Mouse (Mus musculus): ENCODE measurements around the gene Wfdc3. TPM values are rescaled to one million over a fixed set of nuclear protein-coding genes. Genes with fewer than 3 reads are reported as not detected.

The Wfdc3 gene
- total RNA-seq, 2 experiments from 2014 or later: not detected

DNA sequence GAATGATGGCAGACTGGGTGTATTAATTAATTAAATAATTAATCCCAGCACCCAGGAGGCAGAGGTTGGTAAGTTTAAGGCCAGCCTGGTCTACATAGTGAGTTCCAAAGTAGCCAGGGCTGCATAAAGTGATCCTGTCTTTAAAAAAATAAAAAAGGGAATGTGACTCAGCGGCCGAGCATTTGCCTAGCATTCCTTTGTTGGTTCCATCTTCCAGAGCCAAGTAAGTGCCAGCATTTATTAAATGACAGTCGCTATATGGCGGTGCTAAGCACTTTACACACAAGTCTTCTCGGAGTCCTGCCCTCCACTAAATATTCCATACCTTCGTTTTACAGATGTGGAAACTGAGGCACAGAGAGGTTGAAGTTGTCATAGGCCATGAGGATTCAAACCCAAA, 30.4 kb upstream of the Wfdc3 start:
- no peak for DNase-seq (ENCODE audit: low spot score)

DNA sequence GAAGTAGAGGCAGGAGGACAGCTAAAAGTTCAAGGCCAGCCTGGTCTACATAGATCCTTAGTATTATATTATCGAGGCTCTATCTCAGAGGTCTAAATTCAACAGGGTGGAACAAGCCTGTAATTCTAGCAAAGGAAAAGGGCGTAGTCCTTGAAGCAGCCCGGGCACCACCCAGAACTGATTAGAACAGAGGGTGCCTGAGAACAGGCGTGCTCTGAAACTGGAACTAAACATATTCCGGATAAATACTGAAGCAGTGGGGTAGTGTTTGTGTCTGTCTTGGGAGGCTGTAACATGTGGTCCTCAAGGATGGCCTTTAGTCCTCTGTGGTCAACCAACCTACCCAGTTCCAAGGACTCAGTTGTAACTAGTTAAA, 28.2 kb upstream of the Wfdc3 start:
- no peak for DNase-seq (ENCODE audit: low spot score)

DNA sequence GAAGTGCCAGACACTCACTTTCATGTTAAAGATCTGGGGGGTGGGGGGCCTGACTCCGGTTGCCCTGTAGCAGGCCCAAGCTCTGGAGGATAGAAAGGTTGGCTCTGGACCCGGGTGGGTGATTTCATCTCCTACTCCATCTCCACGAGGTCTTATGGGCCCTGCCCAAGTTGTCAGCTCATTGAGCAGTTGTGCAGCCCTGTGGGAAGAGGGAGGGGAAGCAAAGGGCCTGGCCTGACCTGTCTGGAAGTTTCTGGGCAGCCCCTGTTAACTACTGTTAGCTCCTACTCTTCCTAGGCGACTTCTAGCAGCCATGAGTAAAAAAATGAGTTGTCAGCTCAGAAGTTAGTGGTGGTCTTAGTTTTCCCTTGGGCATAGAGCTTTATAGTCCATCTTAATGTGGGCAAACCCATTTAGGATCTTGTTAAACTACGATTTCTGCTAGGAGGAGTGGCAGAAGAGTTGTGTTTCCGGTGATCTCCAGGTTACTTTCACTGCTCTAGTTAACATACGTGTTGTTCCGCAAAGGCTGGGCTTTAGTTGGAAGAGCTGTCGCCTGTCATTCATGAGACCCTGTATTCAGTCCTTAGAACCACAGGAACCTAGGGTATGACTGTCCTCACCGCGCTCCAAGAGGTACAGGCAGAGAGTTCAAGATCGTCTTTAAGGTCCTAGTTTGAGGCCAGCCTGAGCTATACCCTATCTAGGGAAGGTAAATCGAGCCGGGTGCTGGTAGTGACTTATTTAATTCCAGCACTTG, 27.7 kb upstream of the Wfdc3 start:
- no peak for DNase-seq (ENCODE audit: low spot score)

DNA sequence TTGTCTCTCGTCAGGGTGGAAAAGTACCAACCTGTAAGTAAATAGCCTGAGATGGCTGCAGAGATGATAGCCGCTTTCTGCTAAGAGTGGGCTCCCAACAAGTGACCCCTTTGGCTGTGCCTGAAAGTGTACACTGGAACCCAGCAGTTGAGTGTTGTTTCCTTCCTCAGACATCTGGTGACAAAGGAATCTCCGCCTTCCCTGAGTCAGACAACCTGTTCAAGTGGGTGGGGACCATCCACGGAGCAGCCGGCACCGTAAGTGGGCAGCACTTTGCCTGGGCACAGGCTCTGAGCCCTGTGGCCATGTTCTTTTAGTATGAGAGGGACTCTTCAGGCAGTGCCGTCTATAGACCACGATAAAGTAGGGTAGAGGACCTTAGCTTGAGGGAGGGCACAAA, 25.4 kb upstream of the Wfdc3 start:
- no peak for DNase-seq (ENCODE audit: low spot score)

DNA sequence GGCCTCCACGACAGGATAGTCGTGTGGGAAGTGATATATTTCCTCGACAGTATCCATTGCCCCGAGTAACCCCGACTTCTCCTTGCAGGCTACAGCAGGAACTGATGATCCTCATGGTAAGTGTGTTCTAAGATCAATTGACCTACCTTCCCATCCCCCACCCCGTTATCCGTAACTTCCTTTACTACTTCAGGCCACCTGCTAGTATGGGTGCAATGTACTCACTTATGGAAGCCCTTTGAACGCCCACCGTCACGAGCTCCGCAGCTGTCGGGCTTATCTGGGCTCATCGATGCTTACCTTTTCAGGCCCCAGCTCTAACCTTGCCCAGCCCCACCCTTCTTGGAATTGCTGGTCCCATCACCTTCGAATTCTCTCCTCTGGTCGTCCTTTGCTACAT, 24.5 kb upstream of the Wfdc3 start:
- DNase-seq (ENCODE audit: low spot score): no peak

DNA sequence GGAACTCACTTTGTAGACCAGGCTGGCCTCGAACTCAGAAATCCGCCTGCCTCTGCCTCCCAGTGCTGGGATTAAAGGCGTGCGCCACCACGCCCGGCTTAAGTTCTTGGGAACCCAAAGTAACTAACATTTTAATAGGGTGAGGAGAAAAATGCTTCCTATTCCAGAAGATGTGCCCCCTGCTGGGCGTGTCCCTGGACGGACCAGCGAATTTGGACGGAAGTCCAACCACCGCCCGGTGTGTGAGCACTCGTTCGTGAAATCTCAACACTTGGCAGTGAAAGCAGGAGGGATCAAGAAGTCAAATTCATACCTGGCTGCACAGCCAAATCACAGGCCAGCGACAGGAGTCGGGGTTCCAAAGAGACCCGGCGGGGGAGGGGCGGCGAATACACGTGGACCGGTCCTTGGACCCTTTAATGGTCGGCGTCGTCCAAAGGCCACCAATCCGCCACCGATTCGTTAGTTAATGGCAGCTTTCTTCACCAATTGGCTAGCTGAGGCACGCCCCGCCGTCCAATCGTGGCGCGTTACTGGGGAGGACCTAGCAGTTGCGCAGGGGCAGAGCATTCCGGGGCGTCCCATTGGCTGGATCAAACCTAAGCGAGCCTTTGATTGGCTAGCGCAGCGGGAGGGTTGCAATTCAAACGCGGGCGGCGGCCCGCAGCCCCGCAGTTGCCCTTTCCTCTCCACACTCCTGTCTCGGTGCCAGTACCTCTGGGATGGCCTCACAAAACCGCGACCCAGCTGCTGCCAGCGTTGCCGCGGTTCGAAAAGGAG, 23.7 kb upstream of the Wfdc3 start, which contains the start of gene Ube2c:
Gene Ube2c (plus strand): TSS at position 641 of the 780 bp plus-strand sequence.
- DNase-seq (ENCODE audit: low spot score): peak; percentile 99

DNA sequence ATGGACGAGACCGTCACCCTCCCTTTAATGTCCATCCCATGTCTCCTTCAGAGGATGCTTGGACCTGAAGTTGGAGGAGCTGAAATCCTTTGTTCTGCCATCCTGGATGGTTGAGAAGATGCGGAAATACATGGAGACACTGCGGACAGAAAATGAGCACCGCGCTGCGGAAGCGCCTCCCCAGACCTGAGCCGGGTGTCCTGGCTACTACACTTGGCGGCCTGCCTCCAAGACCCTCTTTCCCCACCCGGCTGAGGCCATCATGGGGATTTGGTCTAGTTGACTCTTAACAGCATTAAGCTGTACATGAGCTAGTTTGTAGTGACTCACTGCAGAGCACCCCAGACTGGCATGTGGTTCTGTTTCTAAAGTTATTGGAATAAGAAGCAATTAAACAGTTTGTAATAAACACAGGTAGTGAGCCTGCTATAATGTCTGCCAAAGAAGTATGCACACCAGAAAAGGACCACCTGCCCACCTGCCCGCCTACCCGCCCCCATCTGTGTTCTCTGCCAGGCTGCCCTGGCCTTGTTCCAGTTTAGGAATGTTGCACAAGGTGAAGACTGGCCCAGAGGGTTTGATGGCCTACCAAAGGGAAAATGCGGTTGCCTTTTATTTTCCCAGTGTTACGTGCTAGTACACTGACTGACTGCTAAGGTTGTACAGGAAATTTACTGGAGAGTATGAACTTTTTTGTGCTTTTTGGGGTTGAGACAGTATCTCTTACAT, 22.2 kb upstream of the Wfdc3 start:
- DNase-seq (ENCODE audit: low spot score): no peak

DNA sequence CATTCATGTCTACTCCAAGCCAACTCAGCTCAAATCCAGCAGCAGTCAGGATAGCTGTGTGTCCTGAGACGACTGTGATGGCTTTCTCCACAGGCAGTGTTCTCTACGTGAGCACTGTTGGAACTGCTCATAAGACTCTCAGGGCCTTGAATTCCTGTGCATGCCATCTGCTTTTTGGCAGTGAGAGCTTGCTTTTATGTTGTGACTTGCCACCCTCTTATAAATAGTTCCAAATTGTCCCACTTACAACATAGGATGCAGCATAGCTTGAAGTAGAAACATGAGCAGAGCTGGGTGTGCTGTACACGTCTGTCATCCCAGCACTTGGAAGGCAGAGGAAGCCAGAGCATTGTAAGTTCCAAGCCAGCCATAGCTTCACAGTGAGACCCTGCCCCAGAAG, 20.1 kb upstream of the Wfdc3 start:
- no peak for DNase-seq (ENCODE audit: low spot score)

DNA sequence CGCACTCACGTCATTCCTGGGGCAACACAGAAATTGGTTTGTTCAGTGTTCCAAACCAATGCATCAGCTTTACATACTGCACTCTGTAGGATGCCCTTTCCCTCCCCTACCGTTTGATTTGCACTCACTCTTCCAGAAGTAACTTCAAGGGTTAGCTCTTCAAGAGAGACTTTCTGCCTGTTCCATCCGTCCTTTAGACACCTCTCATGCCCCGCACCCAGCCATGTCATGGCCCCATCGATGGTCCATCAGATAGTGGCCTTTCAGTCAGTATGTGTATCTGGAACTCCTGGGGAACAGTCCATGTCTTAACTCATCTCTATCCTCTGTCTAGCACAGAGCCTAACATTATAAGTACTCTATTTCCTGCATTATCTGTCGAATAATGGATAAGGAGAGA, 16.9 kb upstream of the Wfdc3 start:
- DNase-seq (ENCODE audit: low spot score): no peak

DNA sequence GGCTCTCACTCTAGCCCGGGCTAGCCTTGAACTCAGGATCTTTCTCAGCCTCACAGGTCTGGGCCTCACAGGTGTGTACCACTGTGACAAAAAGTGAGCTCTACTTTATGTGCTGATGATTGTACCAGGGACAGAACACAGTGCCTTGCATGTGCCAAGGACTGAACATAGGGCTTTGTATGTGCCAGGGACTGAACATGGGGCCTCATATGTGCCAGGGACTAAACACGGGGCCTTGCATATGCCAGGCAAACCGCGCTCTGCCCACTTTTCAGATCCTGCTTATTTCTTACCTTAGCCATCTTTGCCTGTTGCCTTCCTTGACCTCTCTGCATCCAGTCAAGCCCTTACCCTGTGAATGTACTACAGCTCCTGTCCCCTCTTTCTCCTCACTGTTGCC, 16.2 kb upstream of the Wfdc3 start:
- DNase-seq (ENCODE audit: low spot score): no peak

DNA sequence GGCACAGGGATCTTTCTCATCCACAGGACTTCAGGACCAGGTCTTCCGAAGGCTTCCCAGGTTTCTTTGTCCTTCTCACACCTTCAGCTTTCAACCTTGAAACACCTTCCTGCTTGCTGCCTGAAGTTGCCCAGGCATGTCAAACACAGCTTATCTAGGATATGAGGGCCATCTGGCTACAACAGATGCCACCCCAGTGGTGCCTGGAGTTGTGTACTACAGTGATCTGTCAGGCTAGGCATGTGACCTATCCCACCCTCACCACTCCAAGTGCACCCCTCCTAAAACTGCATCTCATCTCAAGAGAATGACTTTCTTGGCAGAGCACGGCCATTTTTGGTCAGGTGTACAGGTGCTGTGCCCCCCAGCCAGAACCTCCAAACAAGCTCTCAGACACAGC, 15.8 kb upstream of the Wfdc3 start:
- no peak for DNase-seq (ENCODE audit: low spot score)

DNA sequence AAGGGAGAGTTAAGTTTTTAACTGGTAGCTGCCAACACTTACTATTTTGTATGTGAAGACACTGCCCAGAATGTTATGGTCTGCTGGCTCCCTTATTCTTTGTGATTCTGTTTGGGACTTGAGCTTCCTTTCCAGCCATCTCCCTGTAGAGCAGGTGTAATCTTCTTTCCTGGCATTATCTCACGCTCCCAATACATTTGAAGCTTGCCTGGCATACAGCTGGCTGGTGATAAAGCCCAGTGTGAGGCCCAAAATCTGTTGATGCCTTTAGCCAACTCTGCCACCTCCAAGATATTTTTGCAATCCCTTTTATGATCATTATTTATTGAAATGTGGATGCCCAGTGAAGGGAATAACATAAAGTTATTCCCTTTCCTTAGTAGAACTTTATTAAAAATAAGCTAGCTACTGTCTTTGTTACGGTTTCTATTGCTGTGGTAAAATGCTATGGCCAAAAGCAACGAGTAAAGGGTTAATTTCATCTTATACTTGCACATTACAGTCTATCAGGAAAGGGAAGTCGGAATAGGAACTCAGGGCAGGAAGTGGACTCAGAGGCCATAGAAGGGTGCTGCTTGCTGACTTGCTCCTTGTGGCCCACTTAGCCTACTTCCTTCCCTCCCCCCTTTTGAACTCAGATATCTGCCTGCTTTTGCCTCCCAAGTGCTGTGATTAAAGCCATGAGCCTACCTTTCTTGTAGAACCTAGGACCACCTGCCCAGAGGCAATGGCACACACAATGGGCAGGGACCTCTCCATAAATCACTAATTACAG, 14.5 kb upstream of the Wfdc3 start:
- no peak for DNase-seq (ENCODE audit: low spot score)

DNA sequence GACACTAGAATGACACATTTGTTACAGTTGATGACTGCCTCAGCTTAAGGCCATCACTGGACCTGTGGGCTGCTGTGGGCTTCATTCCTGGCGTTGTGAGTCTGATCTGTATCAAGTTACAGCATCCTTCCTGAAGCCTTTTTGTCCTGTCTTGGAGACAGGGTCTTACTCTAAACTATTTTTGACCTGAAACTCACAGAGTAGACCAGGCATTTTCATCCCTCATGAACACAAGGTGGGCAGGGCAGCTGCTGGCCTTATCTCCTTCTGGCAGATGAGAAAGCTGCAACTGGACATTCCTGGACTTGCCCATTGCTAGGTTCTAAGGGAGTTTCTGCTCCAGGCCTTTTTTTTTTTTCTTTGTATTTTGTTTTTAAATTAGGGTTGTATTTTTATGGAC, 13.0 kb upstream of the Wfdc3 start:
- DNase-seq (ENCODE audit: low spot score): no peak

DNA sequence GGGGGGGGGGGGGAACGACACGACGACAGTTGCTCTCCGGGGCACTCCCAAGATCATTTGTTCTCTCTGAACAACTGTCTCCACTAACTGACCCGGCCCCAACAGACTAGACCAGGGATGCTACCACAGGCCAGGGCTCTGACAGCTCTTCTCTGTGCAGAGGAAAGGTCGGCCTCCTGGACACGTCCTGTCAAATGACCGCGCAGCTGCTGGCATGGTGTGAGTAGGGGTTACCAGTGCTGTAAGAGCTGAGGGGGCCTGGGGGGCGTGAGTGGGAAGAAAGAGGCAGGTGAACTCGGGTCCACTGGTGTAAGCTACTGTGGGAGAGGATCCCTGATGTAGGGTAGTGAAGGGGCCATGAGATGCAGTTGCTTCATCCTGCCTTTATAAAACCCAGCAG, 12.1 kb upstream of the Wfdc3 start:
- DNase-seq (ENCODE audit: low spot score): no peak

DNA sequence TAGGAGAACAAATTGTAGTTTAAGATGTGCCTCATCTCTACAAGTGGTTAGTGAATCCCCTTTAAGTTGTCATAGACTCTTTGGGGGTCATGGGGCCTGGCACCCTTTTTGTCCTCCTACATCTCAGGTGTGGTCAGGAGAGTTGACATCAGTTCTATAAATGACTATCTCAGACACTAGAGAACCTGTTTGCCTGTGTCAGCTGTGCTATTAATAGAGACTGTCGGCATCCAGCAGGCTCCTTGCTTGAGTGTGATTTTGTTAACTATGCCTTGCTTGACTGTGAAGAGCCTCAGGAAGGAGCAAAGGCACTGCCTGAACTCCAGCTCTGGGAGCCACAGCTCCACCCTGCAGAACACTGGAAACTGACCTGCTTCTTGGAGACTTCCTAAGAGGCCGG, 9.1 kb upstream of the Wfdc3 start:
- peak; percentile 74 for DNase-seq (ENCODE audit: low spot score)

DNA sequence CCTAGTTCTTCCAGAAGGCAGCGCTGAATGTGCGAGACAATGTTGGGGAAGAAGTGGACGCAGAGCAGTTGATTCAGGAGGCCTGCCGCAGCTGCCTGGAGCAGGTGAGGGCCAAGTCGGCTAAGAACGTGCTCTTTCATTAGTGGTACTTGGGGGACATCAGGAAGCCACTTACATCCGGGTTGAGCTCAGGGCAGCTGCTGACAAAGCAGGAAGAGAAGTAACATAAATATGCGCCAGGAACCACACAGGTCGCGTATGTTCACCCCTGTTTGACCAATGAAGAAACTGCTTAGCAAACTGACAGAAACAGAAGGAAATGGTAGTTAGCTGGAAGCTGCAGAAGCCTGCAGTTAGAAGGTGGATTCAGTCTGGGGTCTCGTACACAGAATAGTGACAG, 8.4 kb upstream of the Wfdc3 start:
- DNase-seq (ENCODE audit: low spot score): no peak

DNA sequence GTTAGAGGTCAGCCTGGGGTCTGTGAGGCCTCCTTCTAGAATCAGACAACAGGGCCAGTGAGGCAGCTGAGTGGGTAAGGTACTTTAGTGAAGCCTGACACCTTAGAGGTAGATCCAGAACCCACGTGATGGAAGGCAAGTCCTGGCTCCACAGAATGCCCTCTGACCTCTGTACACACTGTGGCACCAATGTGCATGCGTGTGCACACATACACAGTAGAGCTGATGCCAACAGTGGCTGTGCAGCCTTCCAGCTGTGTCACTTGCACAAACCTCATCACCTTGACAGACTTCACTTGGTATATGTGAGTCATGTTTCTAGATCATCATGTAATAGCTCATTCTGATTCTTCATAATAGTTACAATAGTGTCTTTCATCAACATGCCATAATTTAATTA, 6.7 kb upstream of the Wfdc3 start:
- DNase-seq (ENCODE audit: low spot score): no peak

DNA sequence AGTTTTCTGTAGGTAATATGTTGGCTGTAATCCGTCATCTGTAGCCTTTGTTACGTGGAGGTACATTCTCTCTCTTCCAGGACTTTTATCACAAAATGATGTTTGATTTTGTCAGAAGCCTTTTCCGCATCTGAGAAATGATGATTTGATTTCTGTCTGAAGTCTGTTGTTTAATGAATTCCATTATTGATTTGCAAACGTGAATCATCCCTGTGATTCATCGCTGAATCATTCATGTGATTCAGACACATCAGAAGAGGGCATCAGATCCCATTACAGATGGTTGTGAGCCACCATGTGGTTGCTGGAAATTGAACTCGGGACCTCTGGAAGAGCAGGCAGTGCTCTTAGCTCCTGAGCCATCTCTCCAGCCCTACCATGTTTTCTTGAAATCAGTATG, 3.3 kb upstream of the Wfdc3 start:
- DNase-seq (ENCODE audit: low spot score): no peak

DNA sequence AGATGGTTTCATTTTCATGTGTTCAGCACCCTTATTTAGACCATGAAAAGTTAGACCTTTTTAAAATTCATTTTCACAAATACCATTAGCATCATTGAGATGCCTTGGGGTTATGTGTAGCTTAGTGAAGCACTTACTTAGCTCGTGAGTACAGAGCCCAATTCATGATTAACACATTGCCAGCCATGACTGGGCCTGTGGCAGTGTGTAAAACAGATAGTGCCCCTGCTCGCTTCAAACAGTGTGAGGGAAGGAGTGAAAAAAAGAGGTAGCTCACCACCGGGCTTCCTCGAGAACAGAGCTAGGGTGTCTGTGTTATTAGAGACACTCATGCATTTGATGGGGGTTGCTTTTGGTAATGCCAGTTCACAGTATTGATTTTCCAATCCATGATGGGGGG, 2.5 kb upstream of the Wfdc3 start:
- DNase-seq (ENCODE audit: low spot score): no peak

DNA sequence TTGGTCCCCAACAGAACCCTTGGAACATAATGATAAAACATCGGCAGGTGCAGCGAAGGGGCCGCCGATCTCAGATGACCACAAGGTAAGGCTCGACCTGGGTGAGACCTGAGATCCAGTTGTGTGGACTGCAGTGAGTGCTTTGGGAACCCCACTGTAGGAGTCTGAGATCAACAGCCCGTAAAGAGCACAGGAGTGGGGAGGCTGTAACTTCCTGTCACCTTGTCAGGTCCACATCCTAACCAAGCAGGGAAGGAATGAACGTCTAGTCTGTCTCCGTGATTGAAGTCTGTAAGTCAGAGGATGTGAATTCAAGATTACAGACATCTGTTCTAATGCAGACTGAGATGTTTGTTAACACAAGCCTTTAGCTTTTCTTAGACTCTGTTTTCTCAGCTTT, 962 bp upstream of the Wfdc3 start:
- DNase-seq (ENCODE audit: low spot score): no peak

DNA sequence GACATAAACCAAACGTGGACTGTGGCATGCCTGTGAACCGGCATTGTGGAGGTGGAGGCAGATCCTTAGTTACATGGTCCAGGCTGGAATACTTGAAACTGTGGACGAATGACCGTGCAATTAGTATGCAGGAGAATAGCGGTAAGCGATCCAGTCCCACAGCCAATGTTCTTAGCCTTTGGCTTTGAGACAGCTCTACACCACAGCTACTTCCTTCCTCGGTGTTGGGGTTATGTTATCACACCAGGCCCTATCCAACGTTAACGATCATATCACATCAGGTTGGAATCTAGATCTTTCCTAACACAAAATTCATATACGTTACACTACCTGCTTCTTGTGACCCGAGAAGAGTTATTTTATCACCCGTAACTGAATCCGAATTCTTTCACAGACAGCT, 744 bp downstream of the Wfdc3 start:
- no peak for DNase-seq (ENCODE audit: low spot score)

DNA sequence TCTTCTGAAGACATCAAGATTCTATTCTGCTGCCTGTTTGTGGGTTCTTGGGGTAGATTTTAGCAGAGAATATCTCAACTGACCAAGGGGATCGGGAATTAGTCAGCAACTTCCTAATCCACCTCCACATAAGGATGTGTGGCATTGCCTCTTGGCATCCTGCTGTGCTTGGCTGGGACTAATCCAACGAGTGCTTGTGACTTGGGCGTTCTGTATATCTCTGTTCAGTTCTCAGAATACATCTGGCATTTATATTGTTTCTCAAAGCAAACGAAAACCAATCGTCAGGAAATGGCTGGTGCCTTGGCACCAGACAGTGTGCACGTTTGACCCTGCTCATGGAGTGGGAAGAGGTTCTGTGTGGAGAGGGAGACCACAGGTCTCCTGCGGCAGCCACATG, 5.9 kb downstream of the Wfdc3 start:
- DNase-seq (ENCODE audit: low spot score): no peak
